Mouse (Mus musculus) intestine, embryonic 15.5 days (tissue): ENCODE measurements around the gene Nsmf. TPM values are rescaled to one million over a fixed set of nuclear protein-coding genes. Genes with fewer than 3 reads are reported as not detected.

Source experiments
- polyA plus RNA-seq: library from polyadenylated mRNA; unstranded; fragments of >200 nt; fragmentation: Nextera tagmentation; extraction: Ambion mirVana; gene quantifications from 2 replicates; pipeline ENCODE4 v1.2.1, GENCODE M21; 2015

The Nsmf gene
- polyA plus RNA-seq, 1 experiment from 2014 or later, result 48.8 TPM

Other genes with a start within 250 kb of the Nsmf start
- gene Ehmt1, start 134.7 kb upstream of the Nsmf start, polyA plus RNA-seq, result 71.7 and 72.4 TPM in 2 replicates
- gene Arrdc1, start 119.1 kb upstream of the Nsmf start, polyA plus RNA-seq, result 79.2 and 90.8 TPM in 2 replicates
- gene Zmynd19, start 104.6 kb upstream of the Nsmf start, polyA plus RNA-seq, result 13.8 and 16.5 TPM in 2 replicates
- 21.8 and 24.0 TPM in 2 replicates for gene Dph7, start 92.0 kb upstream of the Nsmf start, polyA plus RNA-seq
- 136 and 141 TPM in 2 replicates for gene Mrpl41, start 79.3 kb upstream of the Nsmf start, polyA plus RNA-seq
- gene Pnpla7, start 78.3 kb upstream of the Nsmf start, polyA plus RNA-seq, result 7.7 and 8.5 TPM in 2 replicates
- gene Entpd8, start 25.9 kb downstream of the Nsmf start, polyA plus RNA-seq, result 8.9 and 11.7 TPM in 2 replicates
- 5.6 and 10.0 TPM in 2 replicates for gene Noxa1, start 40.8 kb downstream of the Nsmf start, polyA plus RNA-seq
- gene Nrarp, start 126.4 kb downstream of the Nsmf start, polyA plus RNA-seq, result 14.3 and 19.3 TPM in 2 replicates
- gene Tor4a, start 142.5 kb downstream of the Nsmf start, polyA plus RNA-seq, result 16.4 and 18.5 TPM in 2 replicates
- 94.8 and 106 TPM in 2 replicates for gene Nelfb, start 157.1 kb downstream of the Nsmf start, polyA plus RNA-seq
- gene Stpg3, start 160.3 kb downstream of the Nsmf start, polyA plus RNA-seq, result not detected in 2 replicates
- not detected in 2 replicates for gene Fam166a, start 164.4 kb downstream of the Nsmf start, polyA plus RNA-seq
- 600 and 657 TPM in 2 replicates for gene Tubb4b, start 170.3 kb downstream of the Nsmf start, polyA plus RNA-seq
- gene Slc34a3, start 180.0 kb downstream of the Nsmf start, polyA plus RNA-seq, result 5.0 and 5.6 TPM in 2 replicates
- 0.14 and 0.29 TPM in 2 replicates for gene Rnf224, start 182.4 kb downstream of the Nsmf start, polyA plus RNA-seq
- 19.0 and 24.8 TPM in 2 replicates for gene Rnf208, start 187.9 kb downstream of the Nsmf start, polyA plus RNA-seq
- gene Cysrt1, start 188.1 kb downstream of the Nsmf start, polyA plus RNA-seq, result 1.4 and 2.3 TPM in 2 replicates
- gene AL732309.1, start 192.5 kb downstream of the Nsmf start, polyA plus RNA-seq, result 4.3 and 5.5 TPM in 2 replicates
- gene Tmem203, start 201.1 kb downstream of the Nsmf start, polyA plus RNA-seq, result 22.8 and 23.2 TPM in 2 replicates
- gene Tprn, start 208.3 kb downstream of the Nsmf start, polyA plus RNA-seq, result 20.7 and 23.6 TPM in 2 replicates
- 200 and 212 TPM in 2 replicates for gene Ssna1, start 218.1 kb downstream of the Nsmf start, polyA plus RNA-seq
- gene Anapc2, start 218.1 kb downstream of the Nsmf start, polyA plus RNA-seq, result 95.8 and 103 TPM in 2 replicates
- gene Tmem210, start 233.8 kb downstream of the Nsmf start, polyA plus RNA-seq, result not detected in 2 replicates
- gene Lrrc26, start 235.6 kb downstream of the Nsmf start, polyA plus RNA-seq, result 0.43 and 1.8 TPM in 2 replicates